Mouse (Mus musculus) forebrain, embryonic 14.5 days (tissue): ENCODE measurements around the gene Fancm. TPM values are rescaled to one million over a fixed set of nuclear protein-coding genes. Genes with fewer than 3 reads are reported as not detected.
"Not testable (repeated sequence)": the region's sequence is repeated elsewhere in the genome, so short reads cannot be mapped to it uniquely, and the experiment has no call there.

ENCODE experiments used
- ATAC-seq: fragments of 200-750 bp; cut with Nextera tagmentation; 2 replicates; pipeline ENCODE4 v1.8.0; 2017; ENCODE audit warnings: mild to moderate bottlenecking, moderate library complexity
- DNase-seq: peaks from one replicate; pipeline ENCODE4 v3.0.0-alpha.2; 2015; ENCODE audit warnings: low spot score
- H3K27ac ChIP-seq: fragments of 300-500 bp; sonication (generic); 2 replicates; pipeline ENCODE4 v1.5.1; 2014; ENCODE audit warnings: low read depth, mild to moderate bottlenecking, control low read depth, low read length, moderate library complexity
- H3K27me3 ChIP-seq: fragments of 300-500 bp; sonication (generic); replicated peaks from 2 replicates; pipeline ENCODE4 v1.6.1; 2014; ENCODE audit warnings: low read length, control low read depth, mixed read lengths; ENCODE audit not compliant: control insufficient read depth, insufficient read depth
- H3K36me3 ChIP-seq: fragments of 300-500 bp; sonication (generic); 2 replicates; pipeline ENCODE4 v1.6.1; 2014; ENCODE audit warnings: low read length, control low read depth; ENCODE audit not compliant: control insufficient read depth, insufficient read depth
- H3K4me1 ChIP-seq: fragments of 300-500 bp; sonication (generic); 2 replicates; pipeline ENCODE4 v1.6.1; 2014; ENCODE audit warnings: antibody characterized with exemption, low read length, control low read depth; ENCODE audit not compliant: control insufficient read depth, insufficient read depth
- H3K4me2 ChIP-seq: fragments of 300-500 bp; sonication (generic); 2 replicates; pipeline ENCODE4 v1.6.1; 2014; ENCODE audit warnings: mild to moderate bottlenecking, control low read depth, low read length
- H3K4me3 ChIP-seq: fragments of 300-500 bp; sonication (generic); 2 replicates; pipeline ENCODE4 v1.5.1; 2014; ENCODE audit warnings: low read depth, low read length, control low read depth
- H3K9ac ChIP-seq: fragments of 300-500 bp; sonication (generic); 2 replicates; pipeline ENCODE4 v1.6.1; 2014; ENCODE audit warnings: mild to moderate bottlenecking, low read length, control low read depth, moderate library complexity
- H3K9me3 ChIP-seq: fragments of 300-500 bp; sonication (generic); replicated peaks from 2 replicates; pipeline ENCODE4 v1.6.1; 2016; ENCODE audit warnings: low read length, control low read depth, mixed read lengths; ENCODE audit not compliant: control insufficient read depth
- WGBS: fragments of 180-500 bp; shearing (Covaris S2); extraction: QIAGEN DNeasy Blood & Tissue Kit; methylation state at CpG from one replicate; pipeline ENCODE4 v1.1.7; 2014; 5-methylcytosine and 5-hydroxymethylcytosine counted together
- polyA plus RNA-seq: library from polyadenylated mRNA; unstranded; fragments of >200 nt; fragmentation: Nextera tagmentation; extraction: Ambion mirVana; gene quantifications from 2 replicates; pipeline ENCODE4 v1.2.1, GENCODE M21; 2014

Gene Fancm
- polyA plus RNA-seq, 1 experiment from 2014 or later: 6.6 TPM

- ATAC-seq: peak; percentile 61
- H3K9ac ChIP-seq: peak overlapping the region; percentile 67
- H3K4me2 ChIP-seq: peak overlapping the region; percentile 61
- H3K4me3 ChIP-seq: peak overlapping the region; percentile 60
- H3K27ac ChIP-seq: peak overlapping the region; percentile 87
- not testable (repeated sequence) for H3K4me1 ChIP-seq, H3K36me3 ChIP-seq, H3K27me3 ChIP-seq, H3K9me3 ChIP-seq, DNase-seq
- 30% methylated on average over 8 of the region's 8 CpGs for WGBS
Observed at GRCm38 (mm10) chr12:65172959-65173358, 97.6 kb downstream of the Fancm start.

DNA sequence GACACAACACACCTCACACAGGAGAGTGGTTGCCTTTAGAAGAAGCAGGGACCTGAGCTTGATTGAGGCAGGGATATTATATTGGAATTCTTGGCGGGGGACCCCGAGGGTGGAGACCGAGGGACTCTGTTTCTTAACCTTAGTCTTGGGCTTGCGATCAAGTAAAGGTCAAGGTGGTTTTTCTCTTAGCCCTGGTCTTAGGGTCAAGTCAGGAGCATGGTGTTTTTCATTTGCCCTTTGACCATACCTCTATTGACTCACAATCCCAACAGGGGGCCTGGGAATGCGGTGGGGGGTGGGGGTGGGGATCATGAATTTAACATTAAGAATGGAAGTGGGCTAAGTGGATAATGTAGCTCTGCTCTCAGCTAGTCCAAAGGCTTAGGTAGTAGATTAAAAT lies 98.3 kb downstream of the Fancm start:
- DNase-seq: no peak
- Histone ChIP-seq H3K27ac (no peak overlapping the region), H3K27me3 (no peaks in the 10 kb centered on the region), H3K4me2 (no peak overlapping the region), H3K4me3 (no peak overlapping the region), H3K9me3 (no peaks in the 10 kb centered on the region), H3K9ac (no peak overlapping the region), H3K4me1 (no peaks in the 10 kb centered on the region; the same call in 1 of the 2 replicates), H3K36me3 (no peaks in the 10 kb centered on the region)
- ATAC-seq: no peak
- WGBS: 93% methylated on average over 5 of the region's 5 CpGs

Other genes starting within 250 kb of the Fancm start
- 1.7 and 2.9 TPM in 2 replicates for gene Gm527, start 157.7 kb upstream of the Fancm start, polyA plus RNA-seq
- 33.5 and 37.2 TPM in 2 replicates for gene Klhl28, start 110.1 kb upstream of the Fancm start, polyA plus RNA-seq
- 20.3 and 27.8 TPM in 2 replicates for gene Togaram1, start 109.8 kb upstream of the Fancm start, polyA plus RNA-seq
- gene Prpf39, start 39.3 kb upstream of the Fancm start, polyA plus RNA-seq: 38.4 and 49.4 TPM in 2 replicates
- 443 and 466 TPM in 2 replicates for gene Fkbp3, start 1.6 kb upstream of the Fancm start, polyA plus RNA-seq
- gene Mis18bp1, start 97.0 kb downstream of the Fancm start, polyA plus RNA-seq: 32.6 and 35.5 TPM in 2 replicates
- gene Wdr20rt, start 149.9 kb downstream of the Fancm start, polyA plus RNA-seq: not detected in 2 replicates